Mouse (Mus musculus): ENCODE results near the gene Nfkbil1. TPM values are rescaled to one million over a fixed set of nuclear protein-coding genes. Genes with fewer than 3 reads are reported as not detected.
A peak's percentile ranks its signal among the peaks of the same experiment; 100 is the strongest.
"Not testable (repeated sequence)": the region's sequence is repeated elsewhere in the genome, so short reads cannot be mapped to it uniquely, and the experiment has no call there.

Gene Nfkbil1
- polyA plus RNA-seq, 1 experiment from 2014 or later, result 3.8 TPM

- H3K27ac ChIP-seq (replicated peaks; ENCODE audit: low read depth, low read length); H3K9me3 ChIP-seq (ENCODE audit: control insufficient read depth, low read length); DNase-seq; ATAC-seq (ENCODE audit: low FRiP score, low TSS enrichment); H3K9ac ChIP-seq (replicated peaks; ENCODE audit: low read length); H3K27me3 ChIP-seq (ENCODE audit: control insufficient read depth, insufficient read depth, low read length): not testable (repeated sequence)
- 89% methylated on average over 7 of the region's 7 CpGs for WGBS
- Histone ChIP-seq H3K4me1 (ENCODE audit: control insufficient read depth, insufficient read depth, low read length) (peaks cover 14% of the 10 kb centered on the region; the same call in 1 of the 2 replicates), H3K4me2 (ENCODE audit: low read length) (peak overlapping the region; percentile 91), H3K36me3 (ENCODE audit: control insufficient read depth, insufficient read depth, low read length) (peaks cover 27% of the 10 kb centered on the region), H3K4me3 (replicated peaks; ENCODE audit: low read depth, low read length) (peak overlapping the region; percentile 52; the same call in 1 of the 2 replicates)
Measured at GRCm38 (mm10) chr17:35234090-35234489, 1.5 kb downstream of the Nfkbil1 start.

DNA sequence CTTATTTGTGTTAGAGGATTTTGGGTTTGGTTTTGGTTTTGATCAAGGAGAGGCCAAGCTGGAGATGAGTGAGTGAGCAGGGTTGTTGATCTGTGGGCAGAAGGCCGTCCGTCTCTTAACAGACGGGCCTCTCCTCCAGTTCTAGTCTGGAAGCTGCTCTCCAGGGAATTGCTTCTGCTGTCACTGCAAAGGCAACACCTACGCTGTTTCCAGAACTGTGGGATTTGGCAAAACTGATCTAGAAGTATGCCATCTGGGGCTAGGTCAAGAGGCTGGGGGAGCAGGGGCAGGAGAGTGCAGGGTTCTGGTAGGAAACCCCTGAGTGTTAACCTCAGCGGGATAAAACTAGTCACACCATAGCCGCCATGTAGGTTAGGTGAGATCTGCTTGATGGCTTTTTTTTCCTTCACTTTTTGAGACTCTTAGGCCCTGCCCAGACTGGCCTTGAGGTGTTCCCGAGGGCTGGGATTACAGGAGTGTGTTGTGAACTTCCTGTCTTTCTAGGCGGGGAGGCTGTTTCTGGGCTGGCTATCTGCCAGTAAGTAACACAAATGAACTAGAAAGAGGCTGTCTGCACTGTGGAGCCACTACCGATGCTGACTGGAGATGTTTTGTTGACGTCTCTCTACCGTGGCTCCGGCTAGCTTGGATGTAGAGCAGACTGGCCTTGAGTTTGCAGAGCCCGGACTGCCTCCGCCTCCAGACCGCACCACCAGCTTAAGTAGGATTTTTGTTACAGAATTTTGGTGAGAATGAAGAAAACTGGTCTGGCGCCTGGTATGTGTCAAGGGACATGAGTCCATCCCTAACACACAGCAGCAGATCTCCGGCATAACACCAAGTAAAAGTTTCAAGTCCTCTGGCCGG lies 2.2 kb downstream of the Nfkbil1 start, which contains the start of gene Atp6v1g2:
Gene Atp6v1g2 (plus strand): TSS at position 547 of the 867 bp plus-strand sequence.
- no peak for DNase-seq
- 84% methylated on average over 18 of the region's 18 CpGs for WGBS
- peak within 1 kb of the TSS; percentile 91 for H3K4me2 ChIP-seq (ENCODE audit: low read length)
- H3K27ac ChIP-seq (replicated peaks; ENCODE audit: low read depth, low read length), result no peak within 1 kb of the TSS
- H3K36me3 ChIP-seq (ENCODE audit: control insufficient read depth, insufficient read depth, low read length), result peaks cover 34% of the 10 kb centered on the region
- H3K4me1 ChIP-seq (ENCODE audit: control insufficient read depth, insufficient read depth, low read length), result peaks cover 14% of the 10 kb centered on the region; the same call in 1 of the 2 replicates
- peak within 1 kb of the TSS; percentile 52; the same call in 1 of the 2 replicates for H3K4me3 ChIP-seq (replicated peaks; ENCODE audit: low read depth, low read length)
- no peaks in the 10 kb centered on the region for H3K9me3 ChIP-seq (ENCODE audit: control insufficient read depth, low read length)
- H3K9ac ChIP-seq (replicated peaks; ENCODE audit: low read length), result no peak within 1 kb of the TSS
- no peaks in the 10 kb centered on the region for H3K27me3 ChIP-seq (ENCODE audit: control insufficient read depth, insufficient read depth, low read length)
- ATAC-seq (ENCODE audit: low FRiP score, low TSS enrichment), result no peak

DNA sequence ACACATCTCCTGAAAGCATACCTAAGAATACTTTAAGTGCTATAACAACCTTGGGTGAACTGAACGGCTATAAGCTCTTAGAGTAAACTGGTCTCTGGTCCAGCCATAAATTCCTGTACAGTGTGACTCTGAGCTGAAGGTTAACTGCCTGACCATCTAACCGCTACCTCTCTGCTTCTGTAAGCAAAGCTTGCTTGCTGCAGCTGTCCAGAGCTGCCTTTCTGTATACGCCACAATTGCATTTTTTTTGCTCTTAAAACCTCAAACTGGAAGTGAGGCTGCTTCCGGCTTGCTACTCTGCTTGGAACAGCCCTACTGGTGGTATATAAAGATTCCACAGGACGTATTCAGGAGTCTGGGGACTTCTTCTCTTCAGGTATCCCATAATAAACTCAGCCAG lies 2.9 kb downstream of the Nfkbil1 start:
- no peak for ATAC-seq (ENCODE audit: low FRiP score, low TSS enrichment)
- Histone ChIP-seq H3K9me3 (ENCODE audit: control insufficient read depth, low read length) (no peaks in the 10 kb centered on the region), H3K27ac (replicated peaks; ENCODE audit: low read depth, low read length) (no peak overlapping the region), H3K4me2 (ENCODE audit: low read length) (no peak overlapping the region), H3K4me3 (replicated peaks; ENCODE audit: low read depth, low read length) (no peak overlapping the region), H3K27me3 (ENCODE audit: control insufficient read depth, insufficient read depth, low read length) (no peaks in the 10 kb centered on the region), H3K36me3 (ENCODE audit: control insufficient read depth, insufficient read depth, low read length) (peaks cover 39% of the 10 kb centered on the region), H3K9ac (replicated peaks; ENCODE audit: low read length) (no peak overlapping the region), H3K4me1 (ENCODE audit: control insufficient read depth, insufficient read depth, low read length) (peaks cover 14% of the 10 kb centered on the region; the same call in 1 of the 2 replicates)
- WGBS, result 92% methylated on average over 5 of the region's 5 CpGs
- DNase-seq, result no peak

- H3K4me3 ChIP-seq (replicated peaks; ENCODE audit: low read depth, low read length), result no peak overlapping the region
- H3K27ac ChIP-seq (replicated peaks; ENCODE audit: low read depth, low read length), result no peak overlapping the region
- DNase-seq (peak; percentile 93), ATAC-seq (ENCODE audit: low FRiP score, low TSS enrichment) (no peak)
- H3K36me3 ChIP-seq (ENCODE audit: control insufficient read depth, insufficient read depth, low read length), result peaks cover 45% of the 10 kb centered on the region
- no peak overlapping the region; the same call in 1 of the 2 replicates for H3K9ac ChIP-seq (replicated peaks; ENCODE audit: low read length)
- H3K4me2 ChIP-seq (ENCODE audit: low read length), result peak overlapping the region; percentile 32; the same call in 1 of the 2 replicates
- H3K27me3 ChIP-seq (ENCODE audit: control insufficient read depth, insufficient read depth, low read length), result no peaks in the 10 kb centered on the region
- WGBS, result 9% methylated on average over 12 of the region's 12 CpGs
- no peaks in the 10 kb centered on the region for H3K9me3 ChIP-seq (ENCODE audit: control insufficient read depth, low read length)
- H3K4me1 ChIP-seq (ENCODE audit: control insufficient read depth, insufficient read depth, low read length), result peaks cover 14% of the 10 kb centered on the region; the same call in 1 of the 2 replicates
Measured at GRCm38 (mm10) chr17:35232043-35232442, 3.5 kb downstream of the Nfkbil1 start.

DNA sequence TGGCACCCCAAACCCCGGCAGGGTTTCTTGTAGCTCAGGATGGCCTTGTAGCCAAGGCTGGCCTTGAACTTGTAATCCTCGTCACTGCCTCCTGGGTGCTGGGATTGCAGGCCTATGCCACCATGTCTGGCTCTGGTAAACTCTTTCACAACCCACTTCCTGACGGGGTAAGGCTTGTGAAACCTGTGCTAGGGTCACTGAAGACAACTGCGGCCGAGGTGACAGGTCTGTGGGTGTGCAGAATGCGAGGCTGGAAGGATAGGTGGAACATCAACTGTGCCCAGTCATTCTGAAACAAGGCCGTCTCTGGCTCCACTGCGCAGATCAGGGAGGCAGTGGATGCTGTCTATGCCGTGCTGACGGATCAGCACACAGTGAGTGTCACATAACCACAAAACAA lies 4.6 kb downstream of the Nfkbil1 start:
- DNase-seq (no peak), ATAC-seq (ENCODE audit: low FRiP score, low TSS enrichment) (no peak)
- peaks cover 51% of the 10 kb centered on the region for H3K36me3 ChIP-seq (ENCODE audit: control insufficient read depth, insufficient read depth, low read length)
- H3K27me3 ChIP-seq (ENCODE audit: control insufficient read depth, insufficient read depth, low read length), result no peaks in the 10 kb centered on the region
- peaks cover 9% of the 10 kb centered on the region; the same call in 1 of the 2 replicates for H3K4me1 ChIP-seq (ENCODE audit: control insufficient read depth, insufficient read depth, low read length)
- H3K4me2 ChIP-seq (ENCODE audit: low read length), result no peak overlapping the region
- WGBS, result 94% methylated on average over 10 of the region's 10 CpGs
- H3K4me3 ChIP-seq (replicated peaks; ENCODE audit: low read depth, low read length), result no peak overlapping the region
- no peaks in the 10 kb centered on the region for H3K9me3 ChIP-seq (ENCODE audit: control insufficient read depth, low read length)
- no peak overlapping the region for H3K9ac ChIP-seq (replicated peaks; ENCODE audit: low read length)
- H3K27ac ChIP-seq (replicated peaks; ENCODE audit: low read depth, low read length), result no peak overlapping the region

DNA sequence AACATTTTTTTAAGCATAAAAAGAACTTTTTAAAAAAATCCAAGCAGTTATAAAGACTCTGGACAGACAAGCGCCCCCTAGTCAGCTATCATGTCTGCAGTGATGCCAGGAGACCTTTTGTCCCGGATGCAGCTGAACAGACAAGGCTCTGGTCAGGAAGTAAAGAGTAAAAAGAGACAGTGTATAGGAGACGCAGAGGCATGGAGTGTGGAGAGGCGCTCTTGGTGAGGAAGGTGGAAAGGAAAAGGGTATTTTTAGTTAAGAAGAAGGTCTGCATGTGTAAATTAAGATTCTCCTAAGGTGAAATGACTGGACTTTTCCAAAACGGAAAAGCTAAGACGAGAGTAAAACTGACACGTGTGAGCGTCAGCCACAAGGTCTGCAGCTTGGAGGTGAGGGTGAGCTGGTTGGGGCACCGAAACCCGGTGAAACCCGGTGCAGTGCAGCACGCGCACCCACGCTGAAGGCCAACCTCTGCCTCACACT lies 9.0 kb downstream of the Nfkbil1 start:
- Histone ChIP-seq H3K36me3 (ENCODE audit: control insufficient read depth, insufficient read depth, low read length) (peaks cover 60% of the 10 kb centered on the region), H3K4me1 (ENCODE audit: control insufficient read depth, insufficient read depth, low read length) (no peaks in the 10 kb centered on the region), H3K9ac (replicated peaks; ENCODE audit: low read length) (no peak overlapping the region), H3K4me3 (replicated peaks; ENCODE audit: low read depth, low read length) (no peak overlapping the region), H3K9me3 (ENCODE audit: control insufficient read depth, low read length) (no peaks in the 10 kb centered on the region), H3K27me3 (ENCODE audit: control insufficient read depth, insufficient read depth, low read length) (no peaks in the 10 kb centered on the region), H3K4me2 (ENCODE audit: low read length) (no peak overlapping the region), H3K27ac (replicated peaks; ENCODE audit: low read depth, low read length) (no peak overlapping the region)
- ATAC-seq (ENCODE audit: low FRiP score, low TSS enrichment) (no peak), DNase-seq (no peak)
- 90% methylated on average over 14 of the region's 14 CpGs for WGBS

DNA sequence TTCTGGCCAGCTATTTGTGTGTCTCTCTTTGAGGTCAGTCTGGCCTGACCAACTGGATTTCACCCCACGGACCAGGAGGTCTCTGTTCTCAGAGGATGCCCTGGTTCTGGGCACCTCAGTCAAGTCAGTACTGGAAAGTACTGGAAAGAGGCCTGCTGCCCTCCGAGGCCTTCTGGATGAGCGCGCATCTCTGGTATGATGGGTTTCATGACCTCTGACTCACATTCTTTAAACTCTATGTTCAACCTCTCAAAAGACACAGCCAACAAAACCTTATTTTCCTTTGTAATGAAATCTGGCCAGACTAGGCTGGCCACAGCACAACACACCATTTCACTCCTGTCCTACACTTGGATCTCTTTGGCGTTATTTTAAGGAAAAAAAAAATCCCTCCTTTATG lies 10.1 kb downstream of the Nfkbil1 start:
- 95% methylated on average over 5 of the region's 5 CpGs for WGBS
- no peaks in the 10 kb centered on the region for H3K4me1 ChIP-seq (ENCODE audit: control insufficient read depth, insufficient read depth, low read length)
- peaks cover 55% of the 10 kb centered on the region for H3K36me3 ChIP-seq (ENCODE audit: control insufficient read depth, insufficient read depth, low read length)
- no peaks in the 10 kb centered on the region for H3K9me3 ChIP-seq (ENCODE audit: control insufficient read depth, low read length)
- H3K9ac ChIP-seq (replicated peaks; ENCODE audit: low read length), result no peak overlapping the region
- no peak overlapping the region for H3K4me3 ChIP-seq (replicated peaks; ENCODE audit: low read depth, low read length)
- DNase-seq (no peak), ATAC-seq (ENCODE audit: low FRiP score, low TSS enrichment) (no peak)
- H3K27ac ChIP-seq (replicated peaks; ENCODE audit: low read depth, low read length), result no peak overlapping the region
- no peaks in the 10 kb centered on the region for H3K27me3 ChIP-seq (ENCODE audit: control insufficient read depth, insufficient read depth, low read length)
- H3K4me2 ChIP-seq (ENCODE audit: low read length), result no peak overlapping the region

DNA sequence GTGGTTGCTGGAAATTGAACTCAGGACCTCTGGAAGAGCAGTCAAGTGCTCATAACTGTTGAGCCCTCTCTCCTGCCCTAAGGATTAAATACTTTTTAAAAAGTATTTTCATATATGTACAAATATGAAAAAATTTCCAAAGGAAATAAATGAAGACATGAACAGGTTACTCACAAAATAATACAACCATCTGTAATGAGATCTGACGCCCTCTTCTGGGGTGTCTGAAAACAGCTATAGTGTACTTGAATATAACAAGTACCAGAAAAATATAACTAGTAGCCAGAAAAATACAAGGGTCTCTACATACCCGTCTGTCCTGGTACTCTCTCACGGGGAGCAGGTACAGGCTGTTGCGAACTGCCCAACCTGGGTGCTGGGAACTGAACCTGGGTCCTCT lies 11.0 kb downstream of the Nfkbil1 start:
- 92% methylated on average over 4 of the region's 4 CpGs for WGBS
- Histone ChIP-seq H3K9me3 (ENCODE audit: control insufficient read depth, low read length) (no peaks in the 10 kb centered on the region), H3K4me2 (ENCODE audit: low read length) (no peak overlapping the region), H3K36me3 (ENCODE audit: control insufficient read depth, insufficient read depth, low read length) (peaks cover 57% of the 10 kb centered on the region), H3K9ac (replicated peaks; ENCODE audit: low read length) (no peak overlapping the region), H3K27ac (replicated peaks; ENCODE audit: low read depth, low read length) (no peak overlapping the region), H3K27me3 (ENCODE audit: control insufficient read depth, insufficient read depth, low read length) (no peaks in the 10 kb centered on the region), H3K4me1 (ENCODE audit: control insufficient read depth, insufficient read depth, low read length) (no peaks in the 10 kb centered on the region), H3K4me3 (replicated peaks; ENCODE audit: low read depth, low read length) (no peak overlapping the region)
- DNase-seq (no peak), ATAC-seq (ENCODE audit: low FRiP score, low TSS enrichment) (no peak)

Measured in midbrain, embryonic 14.5 days (tissue).